Mouse (Mus musculus): ENCODE results near the gene H2-M5.
"Not testable (repeated sequence)": the region's sequence is repeated elsewhere in the genome, so short reads cannot be mapped to it uniquely, and the experiment has no call there.

Gene H2-M5

GRCm38 (mm10) chr17:36993770-36994325, 4.5 kb upstream of the H2-M5 start:
- in situ Hi-C loops (cut with MseI, MboI) = no loop called here

GRCm38 (mm10) chr17:36992336-36993104, 3.2 kb upstream of the H2-M5 start:
- in situ Hi-C loops (cut with MseI, MboI) = no loop called here

DNA sequence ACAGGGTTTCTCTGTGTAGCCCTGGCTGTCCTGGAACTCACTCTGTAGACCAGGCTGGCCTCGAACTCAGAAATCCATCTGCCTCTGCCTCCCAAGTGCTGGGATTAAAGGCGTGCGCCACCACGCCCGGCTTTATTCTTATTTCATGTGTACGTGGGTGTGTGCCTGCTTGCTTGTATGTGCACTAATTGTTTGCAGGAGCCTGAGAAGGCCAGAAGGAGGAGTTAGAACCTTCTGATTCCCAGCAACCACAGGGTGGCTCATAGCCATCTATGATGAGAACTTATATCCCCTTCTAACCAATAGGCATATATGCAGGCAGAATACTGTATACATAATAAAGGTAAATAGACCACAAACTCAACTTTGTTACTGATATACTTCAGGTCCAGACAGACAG, 1.3 kb upstream of the H2-M5 start:
- in situ Hi-C loops (cut with MseI, MboI) = not testable (repeated sequence)

GRCm38 (mm10) chr17:36988475-36988874, 862 bp downstream of the H2-M5 start:
- in situ Hi-C loops (cut with MseI, MboI) = no loop called here

DNA sequence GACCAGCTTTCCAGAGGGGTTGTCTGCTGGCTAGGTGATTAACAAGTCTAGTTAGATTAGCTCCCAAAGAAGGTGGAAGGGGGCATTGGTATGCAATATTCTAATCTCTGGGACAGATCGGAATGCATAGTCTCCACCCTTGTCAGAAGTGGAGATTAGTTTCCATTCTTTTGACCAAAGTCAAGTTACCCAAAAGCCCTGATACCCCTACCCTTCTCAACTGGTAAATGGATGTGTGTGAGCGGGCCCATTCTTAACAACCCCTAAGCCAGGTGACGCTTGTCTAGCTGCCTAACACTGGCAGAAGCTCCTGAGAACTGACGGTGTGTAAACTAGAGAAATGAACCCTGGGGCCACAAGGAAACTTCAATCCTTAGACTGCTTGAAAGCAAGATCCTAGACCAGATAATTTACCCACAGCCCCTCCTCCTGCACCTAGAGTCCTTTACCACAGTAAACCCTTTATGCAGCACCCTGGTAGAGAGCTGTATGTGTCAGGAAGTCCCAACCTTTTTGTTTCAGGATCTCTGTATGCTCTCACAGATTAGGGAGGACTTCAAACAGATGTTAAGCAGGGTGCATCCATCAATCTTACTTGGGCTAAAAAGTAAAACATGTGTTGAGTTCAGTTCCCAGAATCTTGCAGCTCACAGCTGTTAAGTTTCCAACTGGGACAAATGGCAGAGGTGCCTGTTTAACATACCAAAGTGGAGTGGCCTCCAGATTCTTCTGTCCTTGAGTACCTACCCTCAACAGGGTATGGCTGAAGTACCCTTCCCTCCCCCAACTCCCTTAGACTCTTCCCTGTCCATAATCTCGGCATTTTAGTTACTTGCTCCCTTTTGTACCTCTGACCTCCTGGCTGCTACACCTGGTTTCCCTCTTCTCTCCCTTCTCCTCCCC, 6.8 kb downstream of the H2-M5 start:
- in situ Hi-C loops (cut with MseI, MboI) = no loop called here

DNA sequence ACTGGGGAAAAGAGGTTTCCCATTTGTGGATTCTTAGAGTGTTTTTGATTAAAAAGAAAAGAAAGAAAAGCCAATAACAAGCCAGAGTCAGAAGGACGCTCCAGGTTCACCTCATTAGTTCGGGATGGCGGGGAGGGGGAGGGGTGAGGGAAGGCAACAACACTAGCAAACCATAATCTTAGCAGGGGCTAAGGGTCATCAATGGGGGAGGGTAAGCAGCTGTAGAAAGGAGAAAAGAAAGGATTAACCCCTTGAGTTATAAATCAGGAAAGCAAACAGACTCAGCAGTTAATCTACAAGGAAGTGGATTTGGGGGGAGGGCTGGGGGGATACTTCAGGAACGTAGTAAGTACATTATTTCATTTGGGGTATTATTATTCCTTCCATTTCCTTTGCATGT, 7.5 kb downstream of the H2-M5 start:
- in situ Hi-C loops (cut with MseI, MboI) = no loop called here

DNA sequence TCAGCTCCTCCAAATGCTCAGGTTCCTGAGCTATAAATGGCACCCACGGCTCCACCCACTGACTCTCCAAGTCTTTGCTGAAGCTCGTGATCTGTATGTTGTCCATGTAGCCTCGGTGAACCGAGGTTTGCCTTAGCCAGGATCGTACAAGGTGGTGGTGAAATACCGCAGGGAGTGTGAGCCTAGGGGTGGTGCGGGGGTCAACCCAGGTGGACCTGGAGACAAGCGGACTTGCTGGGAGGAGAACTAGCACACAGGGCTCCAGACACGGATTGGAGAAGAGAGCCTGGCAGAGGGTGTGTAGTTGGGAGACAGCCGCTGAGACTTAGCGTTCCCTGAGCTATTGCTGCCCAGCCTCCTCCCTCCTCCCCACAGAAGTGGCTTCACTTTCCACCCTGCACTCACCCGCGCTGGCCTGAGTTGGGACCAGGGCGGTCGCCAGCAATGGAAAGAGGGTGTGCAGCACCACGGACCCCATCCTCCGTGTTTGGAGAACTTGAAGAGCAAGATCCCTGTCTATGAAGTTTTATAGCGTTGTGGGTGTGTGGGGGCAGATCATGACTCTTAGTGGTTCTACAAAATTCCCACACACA, 8.0 kb downstream of the H2-M5 start, which contains the start of gene 2410137M14Rik:
Gene 2410137M14Rik, minus strand, starts transcription at position 17 of the 593 bp plus-strand sequence.
- in situ Hi-C loops (cut with MseI, MboI) = no loop called here

DNA sequence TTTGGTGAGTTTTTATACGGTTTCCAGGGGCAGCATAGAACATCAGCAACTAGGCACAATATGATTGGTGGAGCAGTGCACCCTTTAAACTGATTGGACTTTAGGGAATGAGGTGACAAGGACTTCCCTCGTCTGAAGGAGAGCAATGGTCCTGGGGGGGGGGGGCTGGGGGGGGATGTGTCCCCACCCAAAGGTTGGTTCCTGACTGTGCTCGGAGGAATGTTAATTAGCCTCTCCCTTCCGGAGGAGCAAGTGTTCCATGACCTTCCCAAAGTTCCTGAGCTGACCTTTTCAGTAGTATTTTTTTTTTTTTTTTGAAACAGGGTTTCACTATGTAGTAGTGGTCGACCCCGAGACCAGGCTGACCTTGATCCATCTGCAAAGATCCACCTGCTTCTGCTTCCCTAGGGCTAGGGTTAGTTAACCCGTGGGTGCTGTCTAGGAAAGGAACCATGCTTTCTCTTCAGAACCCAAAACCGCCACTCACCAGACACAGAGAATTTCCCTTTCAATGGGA, 16.0 kb downstream of the H2-M5 start:
- in situ Hi-C loops (cut with MseI, MboI) = no loop called here

DNA sequence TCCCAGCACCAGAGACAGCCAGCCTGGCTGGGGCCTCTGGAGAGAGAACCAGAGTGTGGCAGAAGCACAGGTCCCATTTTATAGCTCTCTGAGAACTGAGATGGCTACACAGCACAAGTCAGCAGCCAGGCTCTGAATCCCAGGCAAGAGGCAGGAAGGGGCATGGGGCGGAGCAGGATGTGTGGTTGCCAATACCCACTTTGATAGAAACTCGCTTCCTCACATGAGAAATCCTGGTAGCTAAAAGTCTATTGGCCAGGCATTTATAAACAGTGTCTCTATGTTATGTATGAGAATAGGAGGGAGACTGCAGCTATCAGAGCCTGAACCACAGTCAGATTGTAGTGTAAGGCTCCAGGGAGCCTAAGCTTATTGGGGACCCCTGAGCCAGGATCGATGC, 16.5 kb downstream of the H2-M5 start:
- in situ Hi-C loops (cut with MseI, MboI) = no loop called here

DNA sequence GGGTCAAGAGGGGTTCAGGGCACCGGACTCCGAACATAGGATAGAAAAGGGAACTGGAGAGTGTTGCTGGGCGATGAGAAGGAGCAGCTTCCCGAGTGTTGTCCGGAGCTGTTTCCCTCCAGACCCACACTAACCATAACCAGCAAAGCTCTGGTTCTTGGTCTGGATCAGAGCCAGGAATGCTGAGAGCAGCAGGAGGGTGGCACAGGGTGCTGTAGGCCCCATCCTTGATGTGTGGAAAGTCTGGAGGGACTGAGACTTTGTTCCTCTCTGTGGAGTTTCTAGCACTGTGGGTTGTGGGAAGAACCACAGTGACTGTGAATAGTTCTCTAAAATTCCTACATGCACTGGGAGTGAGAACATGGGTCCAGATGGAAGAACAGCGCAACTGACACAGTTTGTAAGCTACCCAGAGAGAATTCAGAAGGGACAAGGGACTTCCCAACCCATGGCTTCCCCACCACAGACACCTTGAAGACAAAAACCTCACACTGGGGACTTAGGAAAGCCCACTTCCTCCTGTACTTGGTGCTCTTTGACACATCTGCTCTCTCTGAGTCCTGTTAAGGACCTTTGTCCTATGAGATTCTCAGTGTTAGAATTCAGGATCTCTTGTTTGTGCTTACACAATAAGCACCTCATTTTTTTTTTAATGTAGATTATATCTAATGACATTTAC, 18.0 kb downstream of the H2-M5 start:
- in situ Hi-C loops (cut with MseI, MboI) = no loop called here

GRCm38 (mm10) chr17:36970316-36970890, 18.9 kb downstream of the H2-M5 start:
- in situ Hi-C loops (cut with MseI, MboI) = no loop called here

DNA sequence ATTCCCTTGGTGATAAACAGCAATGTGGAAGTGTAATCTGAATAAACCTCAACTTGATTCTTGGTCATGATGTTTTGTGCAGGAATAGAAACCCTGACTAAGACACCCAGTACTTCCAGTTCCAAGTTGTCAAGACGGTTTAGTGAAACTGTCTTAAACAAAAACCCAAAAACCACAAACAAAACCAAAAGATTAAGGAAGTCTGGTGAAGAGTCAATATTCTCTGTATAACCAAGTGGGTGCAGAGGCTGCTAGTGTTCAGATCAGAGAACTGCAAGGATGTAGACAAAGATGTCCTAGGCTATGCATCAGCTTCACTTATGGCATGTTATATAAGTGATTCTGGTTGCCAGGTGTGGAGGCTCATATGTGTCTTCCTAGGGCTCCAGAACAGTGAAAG, 22.5 kb downstream of the H2-M5 start:
- in situ Hi-C loops (cut with MseI, MboI) = no loop called here

DNA sequence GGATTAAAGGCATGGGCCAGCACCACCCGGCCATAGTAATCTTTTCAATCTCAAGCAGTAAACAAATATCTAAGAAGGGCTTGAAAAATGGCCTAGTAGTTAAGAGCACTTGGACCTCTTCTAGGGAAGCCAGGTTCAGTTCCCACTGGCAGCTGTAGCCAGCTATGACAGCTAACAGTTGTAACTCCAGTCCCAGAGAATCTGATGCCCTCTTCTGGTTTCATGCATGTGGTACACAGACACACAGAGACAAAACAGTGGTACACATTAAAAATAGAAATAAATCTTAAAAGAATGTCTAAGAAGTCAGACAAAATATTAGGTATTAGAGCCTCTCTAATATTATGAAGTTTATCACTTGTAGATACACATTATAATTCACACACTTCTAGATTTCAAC, 28.2 kb downstream of the H2-M5 start:
- in situ Hi-C loops (cut with MseI, MboI) = no loop called here

GRCm38 (mm10) chr17:36958884-36959283, 30.5 kb downstream of the H2-M5 start:
- in situ Hi-C loops (cut with MseI, MboI) = no loop called here

GRCm38 (mm10) chr17:36957999-36958743, 31.2 kb downstream of the H2-M5 start, which contains the start of the genes Znrd1 and Znrd1as:
TSS of gene Znrd1 (minus strand) at chr17:36958559.
TSS of gene Znrd1as (plus strand) at chr17:36958592.
- in situ Hi-C loops (cut with MseI, MboI) = no loop called here

GRCm38 (mm10) chr17:36953062-36953461, 36.3 kb downstream of the H2-M5 start:
- in situ Hi-C loops (cut with MseI, MboI) = no loop called here

DNA sequence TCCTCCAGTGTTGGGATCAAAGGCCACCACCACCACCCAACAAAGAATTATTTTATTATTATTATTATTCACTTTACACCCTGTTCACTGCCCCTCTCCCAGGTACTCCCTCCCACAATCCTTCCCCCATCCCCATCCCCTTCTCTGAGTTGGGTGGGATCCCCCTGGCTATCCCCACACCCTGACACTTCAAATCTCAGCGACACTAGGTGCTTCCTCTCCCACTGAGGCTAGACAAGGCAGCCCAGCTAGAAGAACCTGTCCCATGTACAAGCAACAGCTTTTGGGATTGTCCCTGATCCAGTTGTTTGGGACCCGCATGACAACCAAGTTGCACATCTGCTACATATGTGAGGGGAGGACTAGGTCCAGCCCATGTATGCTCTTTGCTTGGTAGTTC, 36.7 kb downstream of the H2-M5 start:
- in situ Hi-C loops (cut with MseI, MboI) = no loop called here

DNA sequence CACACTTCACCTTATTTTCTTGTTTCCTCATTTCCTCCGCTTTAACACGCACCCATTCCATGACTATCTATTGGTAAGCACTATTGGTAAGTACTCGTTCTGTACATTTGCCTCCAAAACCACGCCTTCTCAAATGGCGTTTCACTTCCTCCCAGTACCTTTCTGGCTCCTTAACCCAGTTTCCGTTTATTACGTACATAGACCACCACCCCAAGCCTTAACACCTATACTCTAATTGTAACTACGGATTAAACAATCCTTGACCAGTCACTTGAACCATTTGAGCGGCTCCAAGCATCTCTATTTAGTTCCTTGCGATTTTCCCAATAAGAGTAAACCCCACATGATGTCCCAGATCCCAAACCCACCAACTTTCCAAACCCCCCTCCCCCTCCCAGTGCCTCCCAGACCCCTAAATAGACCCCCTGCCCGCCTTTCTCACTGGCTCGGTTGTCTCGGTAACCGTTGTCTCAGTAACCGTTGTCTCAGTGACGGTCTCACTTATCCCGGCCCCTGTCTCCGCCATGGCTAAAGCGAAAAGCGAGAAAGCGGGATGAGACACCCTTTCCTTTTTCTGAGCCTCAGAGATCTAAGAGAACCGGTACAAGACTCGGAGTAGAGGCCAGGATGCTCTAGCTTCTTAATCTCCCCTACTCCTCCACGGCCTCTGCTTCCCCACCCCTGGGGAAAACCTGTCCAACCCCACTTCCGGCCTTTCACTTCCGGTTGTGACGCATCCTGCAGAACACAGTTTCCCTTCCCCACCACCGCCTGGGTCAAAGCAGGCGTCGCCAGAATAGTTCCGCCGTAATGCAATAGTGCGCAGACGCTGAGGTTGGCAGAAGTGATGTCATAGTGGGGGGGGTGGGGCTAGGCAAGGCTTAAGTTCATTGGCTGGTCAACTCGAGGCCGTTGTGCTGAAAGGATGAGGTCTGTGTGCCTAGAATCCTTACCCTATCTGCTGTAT, 38.1 kb downstream of the H2-M5 start, which contains the start of gene Ppp1r11:
Gene Ppp1r11, minus strand, starts transcription at position 761 of the 967 bp plus-strand sequence.
- in situ Hi-C loops (cut with MseI, MboI) = no loop called here

GRCm38 (mm10) chr17:36949265-36949664, 40.1 kb downstream of the H2-M5 start:
- in situ Hi-C loops (cut with MseI, MboI) = no loop called here

Data from mouse trophoblast stem cell (cell line).